ENCODE assay signal across 20 mouse cellular contexts in genomic region chr1:91607141-91607540, GRCm38 (mm10).
DNase-seq lines count a peak whose midpoint lies in the region; ATAC-seq lines count a peak whose summit lies in the region.
"Had no signal": no experiment of that assay in that cellular context is flagged by ENCODE, and none has a peak within 500 bp of the region (broad histone marks: within the 10 kb centered on the region; RNA-seq: fewer than 3 reads in every experiment).

No protein-coding gene starts in this region.

- H3K27ac ChIP-seq in limb, embryonic 10.5 days: peak overlapping the region; percentile 71; the same call in 1 of the 2 replicates
- H3K27ac ChIP-seq: embryonic facial prominence, embryonic 10.5 days; embryonic facial prominence, embryonic 12.5 days; forebrain, embryonic 13.5 days; forebrain, embryonic 15.5 days had no signal

- no peaks in the 10 kb centered on the region for H3K27me3 ChIP-seq in limb, embryonic 10.5 days (ENCODE audit: low read depth, poor library complexity, severe bottlenecking)
- H3K27me3 ChIP-seq: embryonic facial prominence, embryonic 12.5 days; forebrain, embryonic 13.5 days; forebrain, embryonic 15.5 days; Patski had no signal

- H3K4me3 ChIP-seq in limb, embryonic 10.5 days: no peak overlapping the region
- H3K4me3 ChIP-seq: embryonic facial prominence, embryonic 10.5 days; embryonic facial prominence, embryonic 12.5 days; forebrain, embryonic 13.5 days; forebrain, embryonic 15.5 days had no signal

- H3K9me3 ChIP-seq in limb, embryonic 10.5 days (replicated peaks): no peaks in the 10 kb centered on the region
- H3K9me3 ChIP-seq: embryonic facial prominence, embryonic 10.5 days; embryonic facial prominence, embryonic 12.5 days; forebrain, embryonic 13.5 days; forebrain, embryonic 15.5 days; G1E had no signal

- peak; percentile 80 for DNase-seq in R1 (ENCODE audit: low read depth, low spot score)
- no peak for DNase-seq in limb, embryonic 10.5 days (ENCODE audit: low spot score)
- no peak for DNase-seq in kidney, postnatal 4 days
- no peak for DNase-seq in heart, adult 8-10 months (ENCODE audit: low spot score)
- DNase-seq: adrenal gland, adult 2 months; adrenal gland, postnatal 10 days; adrenal gland, postnatal 25 days; cerebellum, adult 11 months; cerebellum, adult 18-20 months; cerebellum, adult 9-10 months; cerebellum, postnatal 10 days; cerebellum, postnatal 25 days; forebrain, postnatal 0 days had no signal

- ATAC-seq in activated CD4-positive, CD25-positive, alpha-beta regulatory T cell, adult 4 months: no peak
- ATAC-seq: forebrain, embryonic 13.5 days; forebrain, embryonic 15.5 days; forebrain, postnatal 0 days; Patski had no signal

- 88% methylated on average over 6 of the region's 6 CpGs for WGBS in limb, embryonic 10.5 days

- H3K4me1 ChIP-seq in limb, embryonic 10.5 days: peaks cover 48% of the 10 kb centered on the region
- H3K4me1 ChIP-seq: forebrain, embryonic 15.5 days had no signal

- no peaks in the 10 kb centered on the region for H3K36me3 ChIP-seq in limb, embryonic 10.5 days
- H3K36me3 ChIP-seq: embryonic facial prominence, embryonic 10.5 days; embryonic facial prominence, embryonic 12.5 days; forebrain, embryonic 15.5 days; G1E had no signal
